In the genomic region with DNA sequence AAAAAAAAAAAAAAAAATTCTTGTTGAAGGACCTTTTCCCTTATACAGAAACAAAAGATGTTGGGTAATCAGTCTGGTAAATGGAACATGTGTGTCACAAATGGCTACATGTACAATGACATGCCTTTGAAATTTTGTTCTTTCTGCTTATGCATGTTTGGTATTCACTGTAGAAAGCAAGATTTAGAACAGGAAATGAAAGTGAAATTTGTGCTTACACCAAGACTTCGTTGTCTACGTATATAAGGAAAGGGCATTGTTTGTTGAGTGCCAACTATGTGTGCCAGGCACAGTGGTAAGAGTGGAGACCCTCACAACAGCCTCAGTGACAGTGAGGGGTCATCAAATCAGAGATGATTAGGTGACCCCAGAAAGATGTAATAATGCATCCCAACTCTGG, we compare ENCODE assay signal across 22 mouse cellular contexts.
"Had no signal": no experiment of that assay in that cellular context is flagged by ENCODE, and none has a peak within 500 bp of the region (broad histone marks: within the 10 kb centered on the region; RNA-seq: fewer than 3 reads in every experiment).

No protein-coding gene starts in this region.

- H3K4me2 ChIP-seq: heart, embryonic 12.5 days; hindbrain, embryonic 14.5 days; kidney, embryonic 15.5 days; limb, embryonic 12.5 days; liver, embryonic 11.5 days had no signal

- DNase-seq: gastrocnemius, postnatal 14 days; gastrocnemius, postnatal 36 days; heart, adult 18-20 months; heart, postnatal 10 days; kidney, adult 11 months; kidney, adult 2 months; kidney, adult 9 months; kidney, postnatal 14 days; kidney, postnatal 36 days; layer of hippocampus, adult 9-11 months; layer of hippocampus, postnatal 36 days; liver had no signal

- H3K4me3 ChIP-seq: heart, embryonic 10.5 days; heart, embryonic 12.5 days; kidney, embryonic 15.5 days; limb, embryonic 10.5 days; limb, embryonic 12.5 days had no signal

- H3K27ac ChIP-seq: heart, embryonic 10.5 days; hindbrain, embryonic 14.5 days; kidney, embryonic 15.5 days; kidney, postnatal 0 days; limb, embryonic 10.5 days; limb, embryonic 12.5 days had no signal

- H3K9ac ChIP-seq: heart, embryonic 12.5 days; hindbrain, embryonic 14.5 days; kidney, embryonic 15.5 days; limb, embryonic 12.5 days had no signal

- H3K4me1 ChIP-seq: heart, embryonic 12.5 days had no signal

- H3K27me3 ChIP-seq: heart, embryonic 12.5 days; kidney, embryonic 15.5 days; limb, embryonic 12.5 days had no signal

- H3K9me3 ChIP-seq: heart, embryonic 10.5 days; kidney, embryonic 15.5 days; limb, embryonic 10.5 days had no signal

- ATAC-seq: hindbrain, embryonic 16.5 days; intestine, embryonic 16.5 days had no signal
